Mouse (Mus musculus) liver, adult 2 months (tissue): ENCODE data around the gene March8.

Experiments
- CTCF ChIP-seq: fragments of 200-500 bp; IDR thresholded peaks from 2 replicates; pipeline ENCODE4 v1.5.1; 2011; ENCODE audit warnings: low read depth, low read length, control low read depth
- POLR2A ChIP-seq: fragments of 200-500 bp; IDR thresholded peaks from 2 replicates; pipeline ENCODE4 v1.6.1; 2011; ENCODE audit warnings: low read length, control low read depth; ENCODE audit not compliant: insufficient read depth; ENCODE audit errors: extremely low read depth

- TF ChIP-seq CTCF = no peak
- no peak for TF ChIP-seq POLR2A
Measured at GRCm38 (mm10) chr6:116411716-116412115, 73.9 kb downstream of the March8 start.
